Mouse (Mus musculus) limb, embryonic 12.5 days (tissue): ENCODE results near the gene Smurf2. TPM values are rescaled to one million over a fixed set of nuclear protein-coding genes. Genes with fewer than 3 reads are reported as not detected.
A peak's percentile ranks its signal among the peaks of the same experiment; 100 is the strongest.

ENCODE experiments used
- ATAC-seq: fragments of 200-750 bp; cut with Nextera tagmentation; 2 replicates; pipeline ENCODE4 v1.8.0; 2017; ENCODE audit warnings: low read depth, moderate TSS enrichment; ENCODE audit not compliant: insufficient number of reproducible peaks, insufficient read depth, low FRiP score, low TSS enrichment
- H3K27ac ChIP-seq: fragments of 300-500 bp; sonication (generic); 2 replicates; pipeline ENCODE4 v1.5.1; 2016; ENCODE audit warnings: mild to moderate bottlenecking, moderate library complexity
- H3K27me3 ChIP-seq: fragments of 300-500 bp; sonication (generic); 2 replicates; pipeline ENCODE4 v1.6.1; 2016; ENCODE audit warnings: mild to moderate bottlenecking, moderate library complexity
- H3K36me3 ChIP-seq: fragments of 300-500 bp; sonication (generic); 2 replicates; pipeline ENCODE4 v1.6.1; 2016; ENCODE audit warnings: mild to moderate bottlenecking, moderate library complexity
- H3K4me1 ChIP-seq: fragments of 300-500 bp; sonication (generic); replicated peaks from 2 replicates; pipeline ENCODE4 v1.6.1; 2016
- H3K4me2 ChIP-seq: fragments of 300-500 bp; sonication (generic); 2 replicates; pipeline ENCODE4 v1.6.1; 2016; ENCODE audit warnings: mild to moderate bottlenecking, moderate library complexity
- H3K4me3 ChIP-seq: fragments of 300-500 bp; sonication (generic); replicated peaks from 2 replicates; pipeline ENCODE4 v1.5.1; 2016; ENCODE audit warnings: mild to moderate bottlenecking
- H3K9ac ChIP-seq: fragments of 300-500 bp; sonication (generic); replicated peaks from 2 replicates; pipeline ENCODE4 v1.6.1; 2016; ENCODE audit warnings: mild to moderate bottlenecking, moderate library complexity
- H3K9me3 ChIP-seq: fragments of 300-500 bp; sonication (generic); 2 replicates; pipeline ENCODE4 v1.6.1; 2016; ENCODE audit warnings: mild to moderate bottlenecking, moderate library complexity
- WGBS: fragments of 180-500 bp; shearing (Covaris S2); methylation state at CpG from one replicate; pipeline ENCODE4 v1.1.7; 2016; 5-methylcytosine and 5-hydroxymethylcytosine counted together
- microRNA-seq: library from miRNA; unstranded; fragments of <30 nt; microRNA quantifications from one replicate; pipeline ENCODE4, GENCODE M21; 2017
- polyA plus RNA-seq: library from polyadenylated mRNA; unstranded; fragments of >200 nt; fragmentation: Nextera tagmentation; extraction: Ambion mirVana; gene quantifications from 2 replicates; pipeline ENCODE4 v1.2.1, GENCODE M21; 2016

The Smurf2 gene
- polyA plus RNA-seq, 1 experiment from 2014 or later, result 16.1 TPM

DNA sequence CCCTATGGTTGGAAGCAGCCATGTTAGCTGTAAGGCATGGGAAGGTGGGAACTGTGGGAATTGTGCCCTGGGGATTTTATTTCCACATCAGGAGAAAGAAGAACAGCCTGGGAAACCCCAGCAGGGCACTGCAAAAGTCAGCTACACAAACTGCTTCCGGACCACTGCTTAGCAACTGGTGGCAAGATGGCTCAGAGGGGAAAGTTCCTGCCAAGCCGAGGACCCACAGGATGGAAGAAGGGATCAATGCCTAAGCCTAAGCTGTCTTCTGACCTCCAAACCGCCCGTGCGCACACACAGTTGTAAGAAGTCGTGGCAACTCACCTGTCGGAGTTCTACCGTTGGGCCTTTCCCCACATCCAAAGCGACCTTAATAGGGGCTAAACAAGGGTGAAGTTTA lies 147.5 kb downstream of the Smurf2 start:
- no peak for ATAC-seq
- peaks cover 88% of the 10 kb centered on the region for H3K36me3 ChIP-seq
- WGBS, result 93% methylated on average over 9 of the region's 9 CpGs

GRCm38 (mm10) chr11:106770195-106770974 lies 150.1 kb downstream of the Smurf2 start:
- H3K36me3 ChIP-seq, result peaks cover 98% of the 10 kb centered on the region

More for the DNA sequence above, 147.5 kb downstream of the Smurf2 start:
- no peaks in the 10 kb centered on the region for H3K27me3 ChIP-seq
- no peaks in the 10 kb centered on the region; the same call in 1 of the 2 replicates for H3K4me1 ChIP-seq
- H3K9ac ChIP-seq, result no peak overlapping the region
- H3K9me3 ChIP-seq, result no peaks in the 10 kb centered on the region; the same call in 1 of the 2 replicates
- H3K27ac ChIP-seq, result no peak overlapping the region
- H3K4me2 ChIP-seq, result no peak overlapping the region
- H3K4me3 ChIP-seq, result no peak overlapping the region

More at GRCm38 (mm10) chr11:106770195-106770974, 150.1 kb downstream of the Smurf2 start:
- 95% methylated on average over 9 of the region's 9 CpGs for WGBS
- Histone ChIP-seq H3K9ac (no peak overlapping the region), H3K4me3 (no peak overlapping the region), H3K27me3 (no peaks in the 10 kb centered on the region), H3K4me2 (no peak overlapping the region), H3K27ac (no peak overlapping the region), H3K9me3 (peaks cover 6% of the 10 kb centered on the region), H3K4me1 (no peaks in the 10 kb centered on the region)
- ATAC-seq, result no peak

Small RNAs within 50 kb of the gene (microRNA-seq; reads per million reads assigned to microRNA genes)
- gene Gm25994 (not detected), gene Gm27322 (1.2 reads per million), gene Mir3064 (9.8 reads per million, percentile 24 among the genes with 10 or more reads in this experiment)

Other genes starting within 250 kb of the Smurf2 start
- 23.6 and 27.0 TPM in 2 replicates for gene Pecam1, start 170.1 kb downstream of the Smurf2 start, polyA plus RNA-seq
- gene Milr1, start 169.5 kb downstream of the Smurf2 start, polyA plus RNA-seq, result 0.66 and 1.0 TPM in 2 replicates
- gene Polg2, start 141.2 kb downstream of the Smurf2 start, polyA plus RNA-seq, result 14.8 and 15.0 TPM in 2 replicates
- gene Ddx5, start 131.5 kb downstream of the Smurf2 start, polyA plus RNA-seq, result 420 and 426 TPM in 2 replicates
- 27.3 and 30.4 TPM in 2 replicates for gene Cep95, start 131.5 kb downstream of the Smurf2 start, polyA plus RNA-seq
- gene Kpna2, start 78.8 kb upstream of the Smurf2 start, polyA plus RNA-seq, result 501 and 513 TPM in 2 replicates
- gene 1810010H24Rik, start 105.0 kb upstream of the Smurf2 start, polyA plus RNA-seq, result 1.8 and 2.0 TPM in 2 replicates
- 43.8 and 45.5 TPM in 2 replicates for gene Bptf, start 211.4 kb upstream of the Smurf2 start, polyA plus RNA-seq